Mouse (Mus musculus) spleen, postnatal 4 days (tissue): ENCODE data around the gene Fam198b.

Experiments used
- DNase-seq, 2 experiments: peaks; one replicate each; pipeline ENCODE4 v3.0.0; 2022; ENCODE audit warnings: low spot score in 2 of 2

Fam198b gene

DNA sequence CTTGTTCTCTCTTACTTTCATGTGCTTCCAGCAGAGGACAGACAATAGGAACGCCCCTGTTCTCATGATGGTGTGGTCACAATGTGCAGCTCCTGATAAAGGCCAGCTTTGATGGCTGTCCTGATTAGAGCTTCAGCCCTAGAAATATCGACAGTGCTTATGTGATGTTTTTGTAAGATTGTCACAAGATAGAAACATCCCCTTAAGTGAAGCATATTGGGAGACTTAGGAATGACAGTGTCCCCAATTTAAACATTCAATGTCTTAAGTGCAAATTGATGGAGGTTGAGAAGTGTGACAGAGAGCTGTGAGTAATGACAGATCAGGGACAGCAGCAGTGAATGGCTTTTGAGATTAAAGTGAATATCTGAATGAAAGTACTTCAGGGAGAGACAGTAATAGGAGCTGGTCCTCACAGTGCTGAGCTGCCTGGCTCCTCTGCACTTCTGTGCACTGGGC, 99.7 kb downstream of the Fam198b start:
- no peak for DNase-seq

DNA sequence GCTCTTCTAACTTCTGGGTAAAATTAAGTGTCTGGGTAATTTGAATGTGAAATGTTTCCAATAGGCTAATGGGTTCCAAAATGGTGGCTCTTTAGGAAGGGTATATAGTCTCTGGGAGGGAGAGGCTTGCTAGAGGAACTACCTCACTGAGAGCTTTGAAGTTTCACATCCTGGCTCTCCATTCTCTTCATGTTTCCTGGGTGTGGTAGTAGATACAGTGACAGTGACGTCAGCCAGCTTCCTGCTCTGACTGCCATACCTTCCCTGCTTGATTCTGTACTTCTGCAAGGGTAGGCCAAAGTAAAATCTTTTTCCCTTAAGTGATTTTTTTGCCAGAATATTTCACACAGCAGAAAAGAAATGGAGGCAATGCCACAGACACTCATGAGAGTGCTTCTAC, 100.2 kb downstream of the Fam198b start:
- DNase-seq, result no peak

DNA sequence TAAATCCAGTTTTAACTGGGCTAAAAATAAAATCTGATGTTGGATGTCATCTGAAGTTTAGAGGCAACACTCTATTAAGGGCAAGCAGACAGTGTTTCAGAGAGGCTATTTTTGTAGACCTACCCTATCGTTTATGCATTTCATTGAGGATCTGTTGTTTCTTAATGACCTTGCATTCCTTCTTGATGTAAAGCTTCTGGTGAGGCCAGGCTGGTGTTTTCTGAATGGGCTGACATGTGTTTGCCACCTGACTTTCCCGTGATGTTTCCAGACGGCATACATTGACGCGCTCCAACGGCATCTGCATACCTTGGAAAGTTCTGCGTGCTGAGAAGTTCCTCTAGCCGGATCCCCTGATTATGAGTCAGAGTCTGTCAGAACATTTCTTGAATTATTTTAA, 104.9 kb downstream of the Fam198b start:
- DNase-seq, result no peak

DNA sequence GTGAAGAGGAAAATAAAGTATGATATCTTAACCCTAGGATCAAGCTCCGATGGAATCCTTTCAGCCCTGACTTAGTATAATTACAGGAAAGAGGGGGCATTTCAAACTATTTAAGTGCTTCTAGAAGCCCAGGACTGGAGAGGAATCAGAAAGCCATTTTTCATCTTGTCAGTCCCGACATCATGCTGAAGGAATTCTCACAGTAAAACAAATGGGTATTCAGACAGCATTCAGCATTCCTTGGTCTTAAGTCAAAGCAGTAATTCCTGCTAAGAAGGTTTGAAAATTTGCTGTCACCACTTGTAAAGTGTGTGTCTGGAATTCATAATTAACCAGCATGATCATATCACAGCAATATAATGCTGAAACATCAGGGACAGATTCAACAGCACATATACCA, 105.6 kb downstream of the Fam198b start:
- DNase-seq, result no peak

DNA sequence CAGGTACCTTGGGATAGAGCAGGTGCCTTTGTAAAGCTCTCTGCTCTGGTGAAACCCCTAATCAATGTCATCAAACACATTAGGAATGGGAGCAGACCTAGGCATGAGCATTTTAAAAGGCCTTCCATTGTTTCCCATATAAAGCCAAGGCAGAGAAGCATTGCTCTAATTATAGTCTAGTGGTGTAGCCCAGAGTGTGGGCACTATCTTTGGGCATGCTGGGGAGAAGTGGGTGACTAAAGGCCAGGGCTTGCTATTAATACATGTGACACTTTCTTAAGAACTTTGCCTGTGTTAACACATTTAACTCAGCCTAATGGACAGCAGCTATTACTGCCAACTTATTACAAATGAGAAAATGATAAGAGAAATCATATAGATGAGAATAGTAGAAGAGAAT, 106.1 kb downstream of the Fam198b start:
- DNase-seq, result no peak

DNA sequence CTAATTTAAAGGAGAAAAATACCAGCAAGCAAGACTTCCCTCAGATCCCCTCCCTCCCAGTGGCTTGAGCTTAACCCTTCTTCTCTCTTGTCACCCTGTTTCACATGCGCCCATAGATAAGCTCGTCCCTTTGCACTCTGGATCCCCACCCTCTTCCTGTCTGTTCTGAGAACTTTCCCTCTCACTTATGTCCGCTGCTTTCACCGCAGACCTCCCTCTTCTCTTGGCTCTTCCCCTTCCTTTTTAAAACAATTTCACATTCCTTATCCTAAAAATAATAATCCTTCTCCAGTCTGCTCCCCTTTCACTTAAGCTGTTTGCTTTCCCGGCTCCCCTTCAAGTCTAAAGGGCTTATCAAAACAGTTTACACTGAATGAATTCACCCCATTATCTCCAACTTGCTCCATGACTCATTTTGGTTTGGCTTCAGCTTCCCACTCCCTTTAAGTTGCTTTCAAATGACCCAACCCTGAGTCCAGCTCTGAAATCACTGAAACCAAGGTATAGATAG, 109.8 kb downstream of the Fam198b start:
- no peak for DNase-seq

DNA sequence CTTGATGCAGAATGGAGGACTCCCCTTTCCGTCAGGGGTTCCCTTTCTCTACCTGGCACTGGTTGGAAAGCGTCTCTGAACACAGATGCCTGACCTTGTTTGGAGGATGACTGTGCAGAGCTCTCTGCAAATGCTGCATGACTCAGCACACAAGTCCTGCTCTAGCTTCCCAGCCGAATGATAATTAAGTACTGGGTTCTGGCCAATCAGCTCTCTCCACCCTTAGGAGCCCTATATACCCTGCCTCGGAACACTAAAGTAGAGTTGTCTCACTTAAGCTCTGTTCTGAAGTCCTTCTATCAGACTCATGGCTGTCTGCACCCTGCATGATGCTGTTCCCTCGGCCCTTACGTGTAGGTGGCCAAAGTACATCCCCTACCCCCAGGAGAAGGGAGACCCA, 111.4 kb downstream of the Fam198b start:
- no peak for DNase-seq
